Mouse (Mus musculus) C2C12 (cell line): ENCODE data around the gene Arhgap8.

Experiments used
- CEBPB ChIP-seq: IDR thresholded peaks from one replicate; pipeline ENCODE4 v1.6.1; 2011; ENCODE audit warnings: low read depth, mild to moderate bottlenecking, control low read depth, moderate library complexity
- CTCF ChIP-seq: IDR thresholded peaks from one replicate; pipeline ENCODE4 v1.5.1; 2011; ENCODE audit not compliant: control insufficient read depth, insufficient read depth, insufficient read length
- MAX ChIP-seq: IDR thresholded peaks from one replicate; pipeline ENCODE4 v1.6.1; 2011; ENCODE audit warnings: mild to moderate bottlenecking, control low read depth
- MYOD1 ChIP-seq: IDR thresholded peaks from one replicate; pipeline ENCODE4 v1.6.1; 2011; ENCODE audit warnings: low read depth; ENCODE audit not compliant: control insufficient read depth, insufficient read length
- MYOG ChIP-seq: IDR thresholded peaks from one replicate; pipeline ENCODE4 v1.6.1; 2011; ENCODE audit not compliant: control insufficient read depth, insufficient read length; ENCODE audit errors: extremely low read depth
- USF1 ChIP-seq: IDR thresholded peaks from one replicate; pipeline ENCODE4 v1.6.1; 2011; ENCODE audit warnings: low read depth, mild to moderate bottlenecking, control low read depth, moderate library complexity

DNA sequence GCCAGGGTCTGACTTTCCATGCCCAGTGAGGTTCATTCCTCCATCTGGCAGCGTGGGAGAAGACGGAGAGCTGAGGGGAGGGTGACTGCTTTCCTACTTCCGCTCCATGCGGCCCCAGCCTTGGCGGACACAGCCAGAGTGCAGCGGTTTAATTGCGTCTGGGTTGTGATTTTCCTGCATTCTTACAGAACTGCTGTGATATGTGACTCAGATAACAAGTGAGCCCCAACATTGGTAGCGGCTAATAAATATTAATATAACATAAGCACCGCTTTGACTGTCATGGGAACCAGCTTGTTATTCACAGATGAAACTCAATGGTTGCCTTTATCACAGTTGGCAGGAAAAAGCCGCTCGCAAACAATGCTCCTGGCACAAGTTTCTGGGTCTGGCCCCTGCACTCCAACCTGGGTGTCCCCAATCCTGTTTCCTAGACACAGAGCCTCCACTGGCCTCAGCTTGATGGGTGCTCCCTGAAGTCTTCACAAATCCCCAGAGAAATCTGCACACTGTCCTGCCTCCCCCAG, 93.0 kb downstream of the Arhgap8 start:
- TF ChIP-seq CTCF (no peak), USF1 (no peak), CEBPB (no peak), MAX (no peak), MYOD1 (no peak), MYOG (no peak)
